Mouse (Mus musculus): Measurements from ENCODE around the gene Nudt4. TPM values are rescaled to one million over a fixed set of nuclear protein-coding genes. Genes with fewer than 3 reads are reported as not detected.

Nudt4 gene
- total and polyA plus RNA-seq, 3 experiments: 23.7 to 67.4 (median 39.2) TPM

DNA sequence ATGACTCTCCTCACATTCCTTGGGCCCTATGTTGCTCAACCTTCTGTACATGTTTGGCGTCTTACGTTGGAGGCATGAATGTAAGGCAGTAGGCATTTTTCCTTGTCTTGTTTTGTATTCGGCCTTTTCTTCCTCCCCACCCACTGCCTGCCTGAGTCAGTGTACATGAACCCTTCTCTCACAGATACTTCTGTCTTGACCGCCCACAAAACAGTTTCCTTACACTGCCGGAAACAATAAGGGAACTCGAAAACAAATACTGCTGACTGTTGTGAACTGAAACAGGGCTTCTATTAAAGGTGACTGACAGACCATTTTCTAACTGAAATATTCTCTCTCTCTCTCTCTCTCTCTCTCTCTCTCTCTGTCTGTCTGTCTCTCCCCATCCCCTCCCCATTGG, 55.2 kb downstream of the Nudt4 start:
- H3K27ac ChIP-seq (ENCODE audit: insufficient read depth, low read depth): peak overlapping the region; percentile 39; the same call in 1 of the 2 replicates

DNA sequence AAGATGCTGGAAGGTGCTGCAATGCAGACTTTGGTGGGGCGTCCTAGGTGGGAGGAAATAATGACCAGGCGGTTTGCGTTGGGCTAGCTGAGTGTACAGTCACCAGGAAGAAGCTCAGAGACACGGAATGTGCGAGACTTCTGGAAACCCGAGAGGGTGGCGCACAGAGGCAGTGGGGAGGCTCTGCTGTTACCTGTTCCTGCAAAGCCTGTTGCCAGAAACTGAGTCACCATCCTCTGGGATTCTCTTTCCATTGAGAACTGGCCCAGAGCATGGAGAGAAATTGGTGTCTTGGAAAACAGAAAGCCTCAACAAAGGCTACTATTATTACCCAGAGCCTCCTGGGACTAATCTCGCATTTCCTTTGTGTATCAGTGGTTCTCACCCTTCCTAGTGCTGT, 55.8 kb downstream of the Nudt4 start:
- H3K4me2 ChIP-seq (ENCODE audit: insufficient read depth, low read depth, poor library complexity, severe bottlenecking): 0 out of 2 replicates have a peak overlapping the region, but pooled peaks have one; percentile 88
- dilution Hi-C loops (cut with MboI; ENCODE audit: extremely low pct_ligation_motif_present, extremely low pct_unique_long_range_greater_than_20kb, low sequenced_read_pairs): no loop called here
- no peaks in the 10 kb centered on the region for H3K27me3 ChIP-seq (replicated peaks)
- peaks cover 6 to 30% of the 10 kb centered on the region in 2 experiments; a peak in 2 of 4 replicates for H3K4me1 ChIP-seq (ENCODE audit: control insufficient read depth in 1 of 2, insufficient read depth in 2 of 2)
- peaks cover 9% of the 10 kb centered on the region for H3K79me2 ChIP-seq (replicated peaks; ENCODE audit: control insufficient read depth, extremely low read depth, insufficient read depth, poor library complexity, severe bottlenecking)
- no peak for TF ChIP-seq USF2 (conservative IDR thresholded peaks at IDR 0.05; ENCODE audit: low read depth, low read length)
- TF ChIP-seq RAD21 (IDR thresholded peaks at IDR 0.05; ENCODE audit: low read depth, low read length): no peak
- TF ChIP-seq TCF12 (IDR thresholded peaks at IDR 0.05; ENCODE audit: low read depth, low read length): no peak
- no peak for TF ChIP-seq MAFK (IDR thresholded peaks at IDR 0.05; ENCODE audit: insufficient replicate concordance, low read length)
- TF ChIP-seq CHD2 (IDR thresholded peaks at IDR 0.05; ENCODE audit: low read length): no peak
- no peak for TF ChIP-seq NRF1 (IDR thresholded peaks at IDR 0.05; ENCODE audit: low read depth, low read length)
- no peak for TF ChIP-seq ZMIZ1 (IDR thresholded peaks at IDR 0.05; ENCODE audit: low read depth, low read length)
- TF ChIP-seq JUN (IDR thresholded peaks at IDR 0.05; ENCODE audit: insufficient read depth, low read depth, low read length): no peak
- TF ChIP-seq EP300 (IDR thresholded peaks at IDR 0.05; ENCODE audit: low read length): no peak
- TF ChIP-seq UBTF (IDR thresholded peaks at IDR 0.05; ENCODE audit: low read depth, low read length): no peak
- no peak for TF ChIP-seq ZC3H11A (IDR thresholded peaks at IDR 0.05; ENCODE audit: low read depth, low read length)
- no peak for TF ChIP-seq TBP (conservative IDR thresholded peaks at IDR 0.05; ENCODE audit: low read depth, low read length)
- no peak for TF ChIP-seq GABPA (IDR thresholded peaks at IDR 0.05; ENCODE audit: insufficient replicate concordance, low read depth, low read length)
- no peak for TF ChIP-seq KAT2A (IDR thresholded peaks at IDR 0.05; ENCODE audit: insufficient replicate concordance, low read length)
- TF ChIP-seq MAZ (IDR thresholded peaks at IDR 0.05; ENCODE audit: low read depth, low read length): no peak
- no peak for TF ChIP-seq POLR2AphosphoS2 (IDR thresholded peaks at IDR 0.05; ENCODE audit: low read depth, low read length)
- no peak for TF ChIP-seq JUND (conservative IDR thresholded peaks at IDR 0.05; ENCODE audit: low read depth, low read length)
- TF ChIP-seq ZKSCAN1 (IDR thresholded peaks at IDR 0.05; ENCODE audit: borderline replicate concordance, low read depth, low read length): no peak
- no peak for TF ChIP-seq HCFC1 (IDR thresholded peaks at IDR 0.05; ENCODE audit: low read depth, low read length)
- peaks cover 6% of the 10 kb centered on the region for H3K9me3 ChIP-seq (replicated peaks; ENCODE audit: low read length)
- peaks cover 0 to 2% of the 10 kb centered on the region in 2 experiments for H3K36me3 ChIP-seq (replicated peaks in 1 of 2; ENCODE audit: control insufficient read depth in 1 of 2, insufficient read depth in 1 of 2, low read length in 1 of 2)
- no peak overlapping the region for H3K27ac ChIP-seq (ENCODE audit: insufficient read depth, low read depth)
- DNase-seq (ENCODE audit: extremely low read depth): no peak
- H3K4me3 ChIP-seq (replicated peaks in 1 of 3; ENCODE audit: low read depth in 2 of 3, low read length in 2 of 3, poor library complexity in 1 of 3): no peak overlapping the region
- in situ Hi-C loops (cut with MboI; ENCODE audit: low pct_ligation_motif_present, low pct_unique_long_range_greater_than_20kb, low sequenced_read_pairs): no loop called here
- no peak overlapping the region for H3K9ac ChIP-seq (ENCODE audit: insufficient read depth, low read depth)

More for the DNA sequence above, 55.2 kb downstream of the Nudt4 start:
- Histone ChIP-seq H3K27me3 (replicated peaks) (no peaks in the 10 kb centered on the region), H3K79me2 (replicated peaks; ENCODE audit: control insufficient read depth, extremely low read depth, insufficient read depth, poor library complexity, severe bottlenecking) (peaks cover 9% of the 10 kb centered on the region), H3K4me1 (ENCODE audit: control insufficient read depth in 1 of 2, insufficient read depth in 2 of 2) (peaks cover 6 to 34% of the 10 kb centered on the region in 2 experiments; a peak in 2 of 4 replicates), H3K36me3 (replicated peaks in 1 of 2; ENCODE audit: control insufficient read depth in 1 of 2, insufficient read depth in 1 of 2, low read length in 1 of 2) (peaks cover 0 to 2% of the 10 kb centered on the region in 2 experiments), H3K9ac (ENCODE audit: insufficient read depth, low read depth) (peak overlapping the region; percentile 71), H3K9me3 (replicated peaks; ENCODE audit: low read length) (peaks cover 6% of the 10 kb centered on the region), H3K4me2 (ENCODE audit: insufficient read depth, low read depth, poor library complexity, severe bottlenecking) (peak overlapping the region; percentile 88), H3K4me3 (replicated peaks in 1 of 3; ENCODE audit: low read depth in 2 of 3, low read length in 2 of 3, poor library complexity in 1 of 3) (peak overlapping the region in 2 of 3 experiments; percentile 0 to 22)
- TF ChIP-seq ZMIZ1 (IDR thresholded peaks at IDR 0.05; ENCODE audit: low read depth, low read length): no peak
- TF ChIP-seq E2F4 (IDR thresholded peaks at IDR 0.05; ENCODE audit: insufficient replicate concordance, low read depth, low read length): no peak
- TF ChIP-seq EP300 (IDR thresholded peaks at IDR 0.05; ENCODE audit: low read length): no peak
- no peak for TF ChIP-seq MYC (IDR thresholded peaks at IDR 0.05; ENCODE audit: low read depth, low read length)
- peak; percentile 68 for TF ChIP-seq SIN3A (IDR thresholded peaks at IDR 0.05; ENCODE audit: low read length)
- no peak for TF ChIP-seq CTCF (conservative IDR thresholded peaks at IDR 0.05 in 1 of 2, IDR thresholded peaks at IDR 0.05 in 1 of 2; ENCODE audit: low read depth in 2 of 2, low read length in 2 of 2)
- TF ChIP-seq GABPA (IDR thresholded peaks at IDR 0.05; ENCODE audit: insufficient replicate concordance, low read depth, low read length): no peak
- no peak for TF ChIP-seq TBP (conservative IDR thresholded peaks at IDR 0.05; ENCODE audit: low read depth, low read length)
- TF ChIP-seq USF1 (IDR thresholded peaks at IDR 0.05; ENCODE audit: low read depth, low read length): no peak
- TF ChIP-seq ZNF384 (IDR thresholded peaks at IDR 0.05; ENCODE audit: low read depth, low read length): no peak
- TF ChIP-seq USF2 (conservative IDR thresholded peaks at IDR 0.05; ENCODE audit: low read depth, low read length): no peak
- no peak for TF ChIP-seq MAZ (IDR thresholded peaks at IDR 0.05; ENCODE audit: low read depth, low read length)
- peak; percentile 8; the same call in 1 of the 2 replicates for TF ChIP-seq MXI1 (IDR thresholded peaks at IDR 0.05; ENCODE audit: low read depth, low read length)
- peak; percentile 70; the same call in 1 of the 2 replicates for TF ChIP-seq MAFK (IDR thresholded peaks at IDR 0.05; ENCODE audit: insufficient replicate concordance, low read length)
- no peak for TF ChIP-seq JUN (IDR thresholded peaks at IDR 0.05; ENCODE audit: insufficient read depth, low read depth, low read length)
- no peak for TF ChIP-seq POLR2AphosphoS2 (IDR thresholded peaks at IDR 0.05; ENCODE audit: low read depth, low read length)
- no peak for TF ChIP-seq ETS1 (conservative IDR thresholded peaks at IDR 0.05; ENCODE audit: low read depth, low read length)
- TF ChIP-seq TCF12 (IDR thresholded peaks at IDR 0.05; ENCODE audit: low read depth, low read length): no peak
- 0 out of 2 replicates have a peak, but pooled peaks have one; percentile 7 for TF ChIP-seq ELF1 (IDR thresholded peaks at IDR 0.05; ENCODE audit: low read depth, low read length)
- TF ChIP-seq KAT2A (IDR thresholded peaks at IDR 0.05; ENCODE audit: insufficient replicate concordance, low read length): no peak
- TF ChIP-seq RAD21 (IDR thresholded peaks at IDR 0.05; ENCODE audit: low read depth, low read length): no peak
- TF ChIP-seq MAX (IDR thresholded peaks at IDR 0.05; ENCODE audit: low read length): no peak
- dilution Hi-C loops (cut with MboI; ENCODE audit: extremely low pct_ligation_motif_present, extremely low pct_unique_long_range_greater_than_20kb, low sequenced_read_pairs) (no loop called here), in situ Hi-C loops (cut with MboI; ENCODE audit: low pct_ligation_motif_present, low pct_unique_long_range_greater_than_20kb, low sequenced_read_pairs) (no loop called here)
- DNase-seq (ENCODE audit: extremely low read depth): no peak
